Mouse (Mus musculus): ENCODE data around the gene Rfwd3.
"Not testable (repeated sequence)": the region's sequence is repeated elsewhere in the genome, so short reads cannot be mapped to it uniquely, and the experiment has no call there.

Rfwd3 gene

DNA sequence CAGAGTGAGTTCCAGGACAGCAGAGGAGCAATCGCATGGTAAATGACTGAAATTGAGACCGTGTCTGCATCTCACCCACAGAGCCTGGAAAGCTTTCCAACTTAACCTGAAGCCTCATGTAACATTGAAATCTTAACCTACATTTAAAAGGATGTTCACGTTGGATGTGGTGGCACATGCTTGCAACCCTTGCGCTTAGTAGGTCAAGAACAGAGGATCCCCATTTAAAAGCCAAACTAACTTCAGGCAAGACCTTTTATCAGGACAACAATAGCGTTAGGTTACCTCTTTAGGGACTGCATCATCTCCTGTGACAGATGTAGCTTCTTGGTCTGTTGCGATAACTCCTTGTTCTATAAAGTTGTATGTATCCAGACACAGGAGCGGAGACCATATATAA is 9.4 kb downstream of the Rfwd3 start:
- no peak for DNase-seq (ENCODE audit: low spot score in 2 of 2)

DNA sequence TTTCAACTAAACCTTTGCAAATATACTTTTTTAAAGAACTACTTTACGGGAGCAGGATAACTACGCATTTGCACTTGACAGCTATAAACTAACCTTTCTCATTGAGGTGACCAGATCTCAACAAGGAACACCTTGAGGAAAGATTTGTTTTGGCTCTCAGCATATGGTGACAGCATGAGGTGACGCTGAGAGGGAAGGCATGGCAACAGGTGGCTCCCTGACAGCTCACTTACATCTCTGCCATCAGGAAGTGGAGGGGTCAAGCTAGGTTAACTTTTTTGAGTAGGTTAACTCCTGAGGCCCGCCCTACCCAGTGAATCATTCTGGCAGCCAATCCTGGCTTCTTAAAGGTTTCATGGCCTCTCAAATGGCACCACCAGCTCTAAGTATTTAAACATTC is 14.4 kb downstream of the Rfwd3 start:
- no peak for DNase-seq (ENCODE audit: low spot score in 2 of 2)

DNA sequence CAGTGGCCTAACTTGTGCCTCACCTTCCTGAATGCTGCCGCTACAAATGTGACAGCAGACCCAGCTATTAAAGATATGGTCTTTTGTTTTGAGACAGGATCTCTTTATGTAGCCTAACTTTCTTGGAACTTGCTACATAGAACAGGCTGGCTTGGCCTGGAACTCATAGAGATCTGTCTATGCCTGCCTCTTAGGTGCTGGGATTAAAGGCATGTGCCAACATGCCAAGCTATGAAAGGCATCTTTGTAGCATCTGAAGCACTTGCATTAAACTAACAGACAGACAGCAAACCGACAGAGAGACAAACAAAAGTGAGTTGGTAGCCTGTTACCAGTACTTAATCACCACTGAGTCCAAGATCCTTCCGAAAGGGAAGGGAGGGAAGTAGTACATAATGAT is 17.9 kb downstream of the Rfwd3 start:
- DNase-seq (ENCODE audit: low spot score in 2 of 2): no peak

DNA sequence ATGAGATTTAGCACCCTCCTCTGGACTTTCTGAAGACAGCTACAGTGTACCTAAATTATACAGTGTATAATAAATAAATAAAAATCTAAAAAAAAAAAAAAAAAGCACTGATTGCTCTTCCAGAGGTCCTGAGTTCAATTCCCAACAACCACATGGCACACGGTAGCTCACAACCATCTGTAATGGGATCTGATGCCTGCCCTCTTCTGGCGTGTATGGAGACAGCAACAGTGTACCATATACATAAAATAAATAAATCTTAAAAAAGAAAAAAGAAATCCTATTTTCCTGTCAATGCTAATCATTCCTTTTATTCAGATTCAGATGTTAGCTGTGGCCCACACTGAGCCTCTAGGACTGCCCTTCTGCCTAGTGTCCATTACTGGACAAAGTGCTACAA is 31.7 kb downstream of the Rfwd3 start:
- no peak for DNase-seq (ENCODE audit: low spot score in 2 of 2)

DNA sequence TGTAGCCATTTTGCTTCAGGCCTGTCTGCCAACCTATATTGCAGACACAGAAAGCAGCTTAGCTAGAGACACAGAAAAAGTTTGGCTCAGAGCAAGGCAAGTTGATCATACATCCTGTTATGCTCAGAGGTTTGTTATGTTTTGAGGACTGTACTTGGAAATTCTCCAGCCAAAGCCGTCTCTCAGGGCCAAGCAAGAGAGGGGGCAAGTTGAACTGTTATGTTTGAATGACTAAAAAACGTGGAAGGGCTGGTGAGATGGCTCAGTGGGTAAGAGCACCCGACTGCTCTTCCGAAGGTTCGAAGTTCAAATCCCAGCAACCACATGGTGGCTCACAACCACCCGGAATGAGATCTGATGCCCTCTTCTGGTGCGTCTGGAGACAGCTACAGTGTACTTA is 33.9 kb downstream of the Rfwd3 start:
- DNase-seq (ENCODE audit: low spot score in 2 of 2): not testable (repeated sequence)

DNA sequence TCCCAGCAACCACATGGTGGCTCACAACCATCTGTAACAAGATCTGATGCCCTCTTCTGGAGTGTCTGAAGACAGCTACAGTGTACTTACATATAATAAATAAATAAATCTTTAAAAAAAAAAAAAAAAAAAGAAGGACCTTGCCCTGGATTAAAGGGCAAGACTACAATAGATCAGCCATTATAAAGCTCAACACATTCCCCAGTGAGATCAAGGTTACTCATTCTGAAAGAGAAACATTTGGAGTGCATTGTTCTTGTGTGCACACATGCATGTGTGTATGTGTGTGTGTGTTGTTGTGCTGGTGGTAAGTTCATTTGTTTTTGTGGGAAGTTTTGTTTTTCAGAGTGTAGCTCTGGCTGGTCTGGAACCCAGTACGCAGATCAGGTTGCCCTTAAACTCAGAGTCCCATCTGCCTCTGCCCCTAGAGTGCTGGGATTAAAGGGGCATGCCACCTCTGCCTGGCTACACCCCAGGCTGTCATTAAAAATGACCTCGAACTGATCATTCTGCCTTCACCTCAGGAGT is 35.3 kb downstream of the Rfwd3 start:
- DNase-seq (ENCODE audit: low spot score in 2 of 2): no peak

DNA sequence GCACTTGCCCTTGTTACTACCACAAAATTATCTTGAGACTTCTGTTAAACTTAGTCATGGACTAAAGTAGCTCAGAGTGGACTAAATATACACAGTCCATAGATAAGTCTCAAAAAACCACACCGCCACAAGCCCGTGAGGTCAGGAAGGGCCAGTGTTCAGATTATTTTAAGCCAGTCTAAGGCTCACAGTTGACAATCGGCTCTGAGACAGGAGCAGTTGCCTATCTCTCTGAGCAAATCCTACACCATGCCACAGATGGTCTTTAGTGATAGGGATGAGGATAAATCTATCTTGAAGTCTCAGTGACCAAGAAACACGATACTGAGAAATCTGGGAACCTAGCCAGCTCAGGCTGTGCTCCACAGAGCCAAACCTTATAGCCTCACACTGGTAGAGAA is 38.0 kb downstream of the Rfwd3 start:
- no peak for DNase-seq (ENCODE audit: low spot score in 2 of 2)

DNA sequence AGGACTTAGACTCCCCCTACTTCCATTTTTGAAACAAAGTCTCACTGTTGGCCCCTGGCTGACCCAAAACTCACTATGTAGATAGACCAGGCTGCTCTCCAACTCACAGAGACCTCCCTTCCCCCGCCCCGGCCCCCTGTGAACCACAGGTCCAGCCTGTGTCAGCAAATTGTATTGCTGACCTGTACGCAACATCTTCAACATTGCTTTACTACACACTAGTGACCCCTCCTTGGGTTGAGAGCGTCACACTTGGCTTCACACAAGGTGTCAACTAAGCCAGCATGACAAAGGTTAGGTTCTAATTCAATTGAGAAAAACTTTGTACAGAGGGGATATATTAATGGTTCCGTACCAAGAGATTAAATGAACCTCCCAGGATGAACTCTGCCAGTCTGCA is 39.8 kb downstream of the Rfwd3 start:
- no peak for DNase-seq (ENCODE audit: low spot score in 2 of 2)

DNA sequence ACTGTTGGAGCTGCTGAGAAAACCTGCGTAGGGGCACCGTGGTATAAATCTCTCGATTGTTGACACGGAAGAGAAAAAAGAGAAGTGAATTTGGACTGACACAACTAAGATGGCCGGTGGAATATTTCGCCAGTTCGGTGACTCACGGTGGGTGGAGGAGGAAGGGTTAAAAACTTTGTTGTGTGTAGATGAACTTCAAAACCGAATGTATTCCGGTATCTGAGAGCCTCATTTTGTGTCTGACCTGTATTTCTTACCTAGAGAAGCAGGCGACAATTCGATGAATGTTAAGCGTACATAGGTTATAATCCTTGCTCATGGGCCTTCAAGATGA is 40.6 kb downstream of the Rfwd3 start:
- no peak for DNase-seq (ENCODE audit: low spot score in 2 of 2)

DNA sequence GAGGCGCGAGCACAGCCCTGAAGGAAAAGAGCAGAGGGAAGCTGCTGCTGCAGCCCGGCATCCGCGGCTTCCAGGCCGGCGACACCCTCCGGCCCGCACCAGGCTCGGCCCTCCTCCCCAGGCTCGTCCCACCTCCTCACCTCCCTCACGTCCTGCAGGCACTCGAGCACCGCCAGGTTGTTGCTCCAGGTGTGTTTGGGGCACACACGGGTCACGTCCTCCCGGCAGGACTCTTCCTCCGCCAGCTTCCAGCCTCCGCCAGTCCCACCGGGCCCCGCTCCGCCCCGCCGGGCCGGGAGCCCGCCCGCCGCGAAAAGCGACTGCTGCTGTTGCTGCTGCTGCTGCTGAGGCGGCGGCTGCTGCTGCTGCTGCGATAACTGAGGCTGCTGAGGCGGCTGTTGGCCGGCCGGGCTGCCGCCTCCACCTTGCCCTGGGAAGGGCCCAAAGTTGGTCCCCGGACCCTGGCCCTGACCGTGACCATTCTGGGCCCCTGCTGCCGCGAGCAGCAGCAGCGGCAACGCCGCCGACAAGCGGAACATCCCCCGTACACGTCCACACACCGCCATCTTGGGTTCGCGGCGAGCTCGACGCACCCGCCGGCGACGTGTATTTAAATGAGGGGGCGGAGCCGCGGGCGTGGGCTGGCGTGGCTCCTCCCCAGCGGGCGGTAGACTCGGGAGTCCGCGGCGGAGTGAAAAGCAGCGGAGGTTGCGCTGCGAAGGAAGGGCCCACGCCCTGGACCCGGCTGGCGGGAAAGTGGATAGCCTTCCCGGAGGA is 41.2 kb downstream of the Rfwd3 start, which contains the start of gene Glg1:
Gene Glg1 (minus strand): TSS at position 586 of the 777 bp plus-strand sequence.
- DNase-seq (ENCODE audit: low spot score in 2 of 2): peak; percentile 95 to 98

DNA sequence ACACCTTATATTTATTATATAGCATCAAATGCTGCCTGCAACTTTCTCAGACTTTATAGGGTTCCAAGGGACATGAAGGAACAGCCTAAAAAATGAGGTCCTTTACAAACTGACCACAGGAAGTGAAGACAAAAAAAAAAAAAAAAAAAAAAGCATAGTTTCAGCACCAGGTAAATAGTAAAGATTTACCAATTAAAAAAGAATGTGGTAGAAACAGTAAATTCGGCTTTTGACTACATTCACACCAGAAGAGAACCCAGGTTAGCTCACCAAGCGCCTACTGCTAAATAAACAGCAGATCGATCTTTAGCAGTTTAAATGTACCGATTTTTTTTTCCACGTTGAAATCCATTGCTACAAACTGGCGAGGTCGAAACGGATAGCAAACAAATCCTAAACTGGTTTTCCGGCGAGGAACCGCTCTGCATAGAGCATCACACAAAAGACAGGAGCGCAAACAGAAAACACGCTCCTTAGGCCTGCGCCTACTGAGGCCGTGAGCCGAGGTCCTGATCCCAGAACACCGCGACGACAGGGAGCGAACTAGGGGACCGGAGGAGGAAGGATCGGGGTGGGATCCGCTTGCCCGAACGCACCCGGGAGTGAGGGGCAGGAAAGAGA is 41.9 kb downstream of the Rfwd3 start:
- DNase-seq (ENCODE audit: low spot score in 2 of 2): no peak

DNA sequence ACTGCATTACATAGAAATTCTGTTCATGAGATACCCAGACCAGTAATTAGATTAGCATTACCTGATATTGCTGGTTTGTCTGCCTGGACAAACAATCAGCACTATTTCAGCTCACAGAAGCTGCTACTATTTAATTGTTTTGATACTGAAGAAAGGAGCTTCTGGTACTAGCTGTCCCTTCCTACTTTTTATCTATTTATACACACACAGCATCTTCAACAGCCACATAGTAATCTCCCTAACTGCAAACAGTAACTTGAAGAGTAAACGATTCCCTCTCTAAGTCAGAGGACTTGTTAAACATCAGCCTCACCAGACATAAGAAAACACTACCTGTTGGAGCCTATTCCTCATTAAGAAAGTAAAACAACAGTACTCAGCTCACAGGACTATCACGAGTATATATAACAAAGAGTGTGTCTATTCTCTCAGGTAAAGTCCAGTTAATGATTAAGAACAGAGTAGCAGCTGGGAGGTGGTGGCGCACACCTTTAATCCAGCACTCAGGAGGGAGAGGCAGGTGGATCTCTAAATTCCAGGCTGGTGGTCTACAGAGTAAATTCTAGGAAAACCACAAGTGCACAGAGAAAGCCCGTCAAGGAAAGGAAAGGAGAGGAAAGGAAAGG is 47.4 kb downstream of the Rfwd3 start:
- DNase-seq (ENCODE audit: low spot score in 2 of 2): no peak

DNA sequence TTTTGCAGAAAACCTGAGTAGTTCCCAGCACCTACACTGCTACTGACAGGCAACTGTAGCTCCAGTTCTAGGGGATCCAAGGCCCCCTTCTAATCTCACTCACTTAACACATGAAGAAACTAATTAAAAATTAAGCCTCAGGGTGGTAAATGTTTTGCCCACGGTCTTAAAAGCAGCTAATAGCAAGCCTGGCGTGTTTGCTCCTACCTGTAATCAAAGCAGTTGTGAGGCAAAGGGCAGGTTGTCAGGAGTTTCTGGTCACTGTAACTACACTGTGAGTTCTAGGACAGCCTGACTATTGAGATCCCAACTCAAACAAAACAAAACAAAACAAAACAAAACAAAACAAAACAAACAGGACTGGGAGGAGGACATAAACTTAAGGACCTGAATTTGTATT is 49.9 kb downstream of the Rfwd3 start:
- DNase-seq (ENCODE audit: low spot score in 2 of 2): no peak

DNA sequence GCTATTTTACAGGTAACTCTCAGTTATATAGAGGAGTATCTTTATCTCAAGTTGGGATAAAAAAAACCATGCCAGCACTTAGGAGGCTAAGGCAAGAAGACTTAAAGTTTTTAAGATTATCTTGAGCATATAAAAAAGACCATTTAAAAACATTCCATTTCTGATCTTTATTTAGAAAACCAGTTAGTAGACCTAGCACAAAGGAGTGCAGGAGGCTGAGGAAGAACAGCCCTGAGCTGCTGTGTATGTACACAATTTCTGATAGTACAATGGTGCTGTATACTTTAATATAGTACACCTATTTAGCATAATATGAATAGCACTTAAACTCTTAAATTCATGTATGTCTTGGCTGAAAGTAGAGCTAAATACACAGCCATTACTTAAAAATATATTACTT is 51.9 kb downstream of the Rfwd3 start:
- DNase-seq (ENCODE audit: low spot score in 2 of 2): no peak

DNA sequence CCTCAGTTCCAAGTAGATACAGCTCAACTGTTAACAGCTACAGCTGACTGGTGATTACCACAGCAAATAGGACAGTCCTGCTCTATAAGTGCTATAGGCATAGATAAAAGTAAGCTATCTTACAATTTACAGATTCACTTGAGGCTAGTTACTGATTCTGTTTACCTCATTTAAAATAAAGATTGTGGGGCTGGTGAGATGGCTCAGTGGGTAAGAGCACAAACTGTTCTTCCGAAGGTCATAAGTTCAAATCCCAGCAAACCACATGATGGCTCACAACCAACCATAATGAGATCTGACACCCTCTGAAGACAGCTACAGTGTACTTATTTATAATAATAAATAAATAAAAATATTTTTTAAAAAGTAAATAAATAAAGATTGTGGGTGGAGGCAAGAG is 53.2 kb downstream of the Rfwd3 start:
- not testable (repeated sequence) for DNase-seq (ENCODE audit: low spot score in 2 of 2)

DNA sequence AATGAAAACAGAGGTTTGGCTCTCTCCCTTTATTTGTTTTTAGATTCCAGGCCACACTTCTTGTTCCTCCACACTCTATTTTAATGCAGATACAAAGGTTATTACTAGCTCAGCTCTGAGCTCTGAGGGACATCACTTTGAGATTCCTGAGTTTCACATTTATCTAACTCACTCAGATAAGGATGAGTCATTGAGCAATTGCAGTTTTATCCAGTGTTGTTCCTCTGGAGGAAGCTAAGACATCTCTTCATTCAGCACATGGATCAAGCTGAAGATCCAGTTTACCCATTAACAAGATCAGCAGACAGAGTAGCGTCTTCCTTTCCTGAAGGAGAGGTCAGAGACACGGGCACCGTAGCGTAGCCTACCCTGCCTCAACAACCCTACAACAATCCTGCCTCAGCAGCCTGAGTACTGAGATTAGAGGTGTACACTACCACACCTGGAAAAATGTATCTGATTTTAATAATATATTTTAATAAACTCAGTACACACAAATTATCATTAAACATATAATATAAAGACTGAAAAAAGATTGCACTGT is 53.7 kb downstream of the Rfwd3 start:
- no peak for DNase-seq (ENCODE audit: low spot score in 2 of 2)

DNA sequence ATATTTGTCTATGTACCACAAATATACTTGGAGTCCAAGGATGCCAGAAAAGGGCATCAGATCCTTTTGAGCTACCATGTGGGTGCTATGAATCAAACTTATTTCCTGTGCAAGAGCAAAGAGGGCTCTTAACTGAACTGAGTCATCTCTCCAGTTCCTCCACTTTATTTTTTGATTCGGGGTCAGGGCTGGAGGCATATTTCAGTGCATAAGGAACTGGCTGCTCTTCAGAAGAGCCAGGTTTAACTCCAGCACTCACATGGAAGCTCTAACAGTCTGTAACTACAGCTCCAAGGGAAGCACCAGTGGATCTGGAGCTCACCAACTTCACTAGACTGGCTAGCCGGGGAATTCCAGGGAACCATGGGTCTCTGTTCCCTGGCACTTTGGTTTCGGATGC is 62.7 kb downstream of the Rfwd3 start:
- DNase-seq (ENCODE audit: low spot score in 2 of 2): no peak

DNA sequence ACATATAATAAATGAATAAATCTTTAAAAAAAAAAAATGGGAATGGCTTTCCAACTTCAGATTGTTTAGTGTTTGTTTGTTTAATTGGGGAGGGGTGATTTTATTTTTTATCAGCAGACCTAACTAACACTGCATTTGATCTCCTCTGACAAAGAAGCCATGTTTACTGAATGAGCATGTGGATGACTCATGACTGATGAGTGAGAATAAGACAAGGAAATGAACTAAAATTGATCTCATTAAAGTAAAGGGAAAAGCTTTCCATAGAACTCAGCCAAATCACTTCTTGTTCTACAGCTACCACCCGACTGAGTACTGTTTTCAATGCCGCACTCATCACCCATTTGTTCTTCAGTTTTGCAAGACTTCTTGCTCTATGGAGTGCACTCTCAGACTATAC is 66.3 kb downstream of the Rfwd3 start:
- no peak for DNase-seq (ENCODE audit: low spot score in 2 of 2)

DNA sequence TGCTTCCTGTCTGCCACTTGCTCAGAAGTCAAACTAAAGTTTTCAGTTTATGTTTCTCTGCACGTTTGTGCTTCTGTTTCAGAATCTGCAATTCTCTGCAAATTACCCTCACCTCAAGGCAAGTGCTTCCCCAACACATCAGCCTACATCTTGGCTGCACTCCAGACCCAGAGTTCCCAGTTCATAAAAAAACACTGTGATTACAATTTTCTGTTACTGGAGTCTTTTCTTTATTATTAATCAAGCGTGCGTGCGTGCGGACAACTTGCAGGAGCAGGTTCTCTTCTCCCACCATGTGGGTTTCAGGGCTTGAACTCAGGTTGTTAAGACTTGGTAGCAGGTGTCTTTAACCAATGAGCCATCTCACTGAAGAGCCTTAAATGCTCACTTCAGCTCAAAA is 75.9 kb downstream of the Rfwd3 start:
- no peak for DNase-seq (ENCODE audit: low spot score in 2 of 2)
